Mouse (Mus musculus): Measurements from ENCODE around the gene Park7. TPM values are rescaled to one million over a fixed set of nuclear protein-coding genes. Genes with fewer than 3 reads are reported as not detected.

The Park7 gene
- polyA plus RNA-seq, 1 experiment, result 70.5 TPM

- H3K4me3 ChIP-seq (ENCODE audit: low read depth, low read length), result no peak overlapping the region
- H3K27me3 ChIP-seq (ENCODE audit: control insufficient read depth, insufficient read depth, low read length), result no peaks in the 10 kb centered on the region
- H3K4me1 ChIP-seq (ENCODE audit: control insufficient read depth, insufficient read depth, insufficient read length, low read length), result no peaks in the 10 kb centered on the region
- no peaks in the 10 kb centered on the region for H3K36me3 ChIP-seq (ENCODE audit: control insufficient read depth, insufficient read depth, low read length)
- 92% methylated on average over 7 of the region's 7 CpGs for WGBS
- TF ChIP-seq POLR2A (IDR thresholded peaks at IDR 0.05; ENCODE audit: low read depth, low read length), result no peak
- no peak for TF ChIP-seq CTCF (IDR thresholded peaks at IDR 0.05; ENCODE audit: extremely low read depth, insufficient read length, insufficient replicate concordance, low read depth, low read length)
- no peak overlapping the region for H3K27ac ChIP-seq (ENCODE audit: insufficient read depth, low read depth, low read length)
Observed at GRCm38 (mm10) chr4:150944707-150945106, 30.5 kb upstream of the Park7 start.

- Histone ChIP-seq H3K4me1 (ENCODE audit: control insufficient read depth, insufficient read depth, insufficient read length, low read length) (no peaks in the 10 kb centered on the region), H3K36me3 (ENCODE audit: control insufficient read depth, insufficient read depth, low read length) (no peaks in the 10 kb centered on the region), H3K27ac (ENCODE audit: insufficient read depth, low read depth, low read length) (no peak overlapping the region), H3K4me3 (ENCODE audit: low read depth, low read length) (no peak overlapping the region), H3K27me3 (ENCODE audit: control insufficient read depth, insufficient read depth, low read length) (no peaks in the 10 kb centered on the region)
- TF ChIP-seq CTCF (IDR thresholded peaks at IDR 0.05; ENCODE audit: extremely low read depth, insufficient read length, insufficient replicate concordance, low read depth, low read length) (no peak), POLR2A (IDR thresholded peaks at IDR 0.05; ENCODE audit: low read depth, low read length) (no peak)
- 44% methylated on average over 13 of the region's 13 CpGs for WGBS
Observed at GRCm38 (mm10) chr4:150939991-150940651, 25.9 kb upstream of the Park7 start.

DNA sequence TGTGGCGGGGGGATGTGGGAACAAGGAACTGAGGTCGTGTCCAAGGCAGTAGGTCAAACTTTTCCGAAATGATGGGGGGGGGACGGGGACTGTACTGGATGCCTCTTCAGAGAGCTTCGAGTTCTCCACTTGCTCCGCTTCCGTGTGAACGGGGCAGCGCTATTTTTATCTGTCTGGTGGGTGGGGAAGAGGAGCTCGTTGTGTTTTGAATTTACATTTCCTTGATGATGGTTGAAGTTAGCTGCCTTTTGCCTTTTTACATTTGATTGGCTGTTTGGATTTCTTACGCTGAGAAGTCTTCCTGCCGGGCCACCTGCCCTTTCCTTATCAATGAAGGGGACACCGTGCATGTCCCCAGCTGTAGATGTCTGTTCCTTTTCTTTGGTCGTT is 23.8 kb upstream of the Park7 start:
- TF ChIP-seq CTCF (IDR thresholded peaks at IDR 0.05; ENCODE audit: extremely low read depth, insufficient read length, insufficient replicate concordance, low read depth, low read length), result no peak
- no peak for TF ChIP-seq POLR2A (IDR thresholded peaks at IDR 0.05; ENCODE audit: low read depth, low read length)
- H3K4me3 ChIP-seq (ENCODE audit: low read depth, low read length), result peak overlapping the region; percentile 12; the same call in 1 of the 2 replicates
- WGBS, result 17% methylated on average over 14 of the region's 14 CpGs
- no peak overlapping the region for H3K27ac ChIP-seq (ENCODE audit: insufficient read depth, low read depth, low read length)
- H3K27me3 ChIP-seq (ENCODE audit: control insufficient read depth, insufficient read depth, low read length), result no peaks in the 10 kb centered on the region
- peaks cover 6% of the 10 kb centered on the region; the same call in 1 of the 2 replicates for H3K4me1 ChIP-seq (ENCODE audit: control insufficient read depth, insufficient read depth, insufficient read length, low read length)
- no peaks in the 10 kb centered on the region for H3K36me3 ChIP-seq (ENCODE audit: control insufficient read depth, insufficient read depth, low read length)

- no peaks in the 10 kb centered on the region for H3K27me3 ChIP-seq (ENCODE audit: control insufficient read depth, insufficient read depth, low read length)
- H3K4me1 ChIP-seq (ENCODE audit: control insufficient read depth, insufficient read depth, insufficient read length, low read length), result peaks cover 6% of the 10 kb centered on the region; the same call in 1 of the 2 replicates
- WGBS, result 70% methylated on average over 16 of the region's 16 CpGs
- H3K36me3 ChIP-seq (ENCODE audit: control insufficient read depth, insufficient read depth, low read length), result no peaks in the 10 kb centered on the region
- H3K27ac ChIP-seq (ENCODE audit: insufficient read depth, low read depth, low read length), result no peak overlapping the region
- H3K4me3 ChIP-seq (ENCODE audit: low read depth, low read length), result peak overlapping the region; percentile 12; the same call in 1 of the 2 replicates
- no peak for TF ChIP-seq CTCF (IDR thresholded peaks at IDR 0.05; ENCODE audit: extremely low read depth, insufficient read length, insufficient replicate concordance, low read depth, low read length)
- TF ChIP-seq POLR2A (IDR thresholded peaks at IDR 0.05; ENCODE audit: low read depth, low read length), result no peak
Observed at GRCm38 (mm10) chr4:150937293-150938062, 23.2 kb upstream of the Park7 start.

DNA sequence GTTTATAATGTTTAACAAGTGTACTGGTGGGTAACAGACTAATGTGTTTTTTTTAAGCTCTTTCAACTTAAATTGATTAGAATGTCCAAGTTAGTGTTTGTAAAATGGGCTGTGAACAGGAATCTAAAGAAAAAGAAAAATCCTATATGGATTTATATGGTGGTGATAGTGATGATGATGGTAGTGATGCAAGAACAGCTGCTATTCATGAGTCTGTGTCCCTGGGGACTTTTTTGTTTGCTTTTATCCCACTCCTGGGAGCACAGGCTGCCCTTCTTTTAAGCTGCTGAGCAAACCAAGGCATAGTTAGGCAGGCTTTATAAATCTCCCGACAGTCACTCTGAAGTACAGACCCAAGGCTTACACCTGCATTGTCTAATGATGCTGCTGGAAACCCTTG is 19.3 kb upstream of the Park7 start:
- Histone ChIP-seq H3K27me3 (ENCODE audit: control insufficient read depth, insufficient read depth, low read length) (no peaks in the 10 kb centered on the region), H3K4me3 (ENCODE audit: low read depth, low read length) (no peak overlapping the region), H3K36me3 (ENCODE audit: control insufficient read depth, insufficient read depth, low read length) (no peaks in the 10 kb centered on the region), H3K4me1 (ENCODE audit: control insufficient read depth, insufficient read depth, insufficient read length, low read length) (peaks cover 6% of the 10 kb centered on the region; the same call in 1 of the 2 replicates), H3K27ac (ENCODE audit: insufficient read depth, low read depth, low read length) (no peak overlapping the region)
- WGBS, result 72% methylated on average over 1 of the region's 1 CpGs
- TF ChIP-seq CTCF (IDR thresholded peaks at IDR 0.05; ENCODE audit: extremely low read depth, insufficient read length, insufficient replicate concordance, low read depth, low read length) (no peak), POLR2A (IDR thresholded peaks at IDR 0.05; ENCODE audit: low read depth, low read length) (no peak)

- no peak overlapping the region for H3K27ac ChIP-seq (ENCODE audit: insufficient read depth, low read depth, low read length)
- WGBS, result 44% methylated on average over 10 of the region's 10 CpGs
- H3K36me3 ChIP-seq (ENCODE audit: control insufficient read depth, insufficient read depth, low read length), result no peaks in the 10 kb centered on the region
- no peak overlapping the region for H3K4me3 ChIP-seq (ENCODE audit: low read depth, low read length)
- no peaks in the 10 kb centered on the region for H3K4me1 ChIP-seq (ENCODE audit: control insufficient read depth, insufficient read depth, insufficient read length, low read length)
- no peaks in the 10 kb centered on the region for H3K27me3 ChIP-seq (ENCODE audit: control insufficient read depth, insufficient read depth, low read length)
- TF ChIP-seq CTCF (IDR thresholded peaks at IDR 0.05; ENCODE audit: extremely low read depth, insufficient read length, insufficient replicate concordance, low read depth, low read length) (no peak), POLR2A (IDR thresholded peaks at IDR 0.05; ENCODE audit: low read depth, low read length) (no peak)
Observed at GRCm38 (mm10) chr4:150927789-150928188, 13.6 kb upstream of the Park7 start.

All from small intestine, adult 2 months (tissue).